Mouse (Mus musculus) kidney, adult 2 months (tissue): ENCODE measurements around the gene Gm5926.
"Not testable (repeated sequence)": the region's sequence is repeated elsewhere in the genome, so short reads cannot be mapped to it uniquely, and the experiment has no call there.

Source experiments
- CTCF ChIP-seq: fragments of 200-500 bp; conservative IDR thresholded peaks from 2 replicates; pipeline ENCODE4 v1.5.1; 2011; ENCODE audit warnings: low read depth, mild to moderate bottlenecking, control low read depth, low read length, moderate library complexity, mixed read lengths; ENCODE audit not compliant: insufficient read depth, insufficient read length
- POLR2A ChIP-seq: fragments of 200-500 bp; IDR thresholded peaks from one replicate; pipeline ENCODE4 v1.6.1; 2011; ENCODE audit warnings: low read depth, low read length, control low read depth

DNA sequence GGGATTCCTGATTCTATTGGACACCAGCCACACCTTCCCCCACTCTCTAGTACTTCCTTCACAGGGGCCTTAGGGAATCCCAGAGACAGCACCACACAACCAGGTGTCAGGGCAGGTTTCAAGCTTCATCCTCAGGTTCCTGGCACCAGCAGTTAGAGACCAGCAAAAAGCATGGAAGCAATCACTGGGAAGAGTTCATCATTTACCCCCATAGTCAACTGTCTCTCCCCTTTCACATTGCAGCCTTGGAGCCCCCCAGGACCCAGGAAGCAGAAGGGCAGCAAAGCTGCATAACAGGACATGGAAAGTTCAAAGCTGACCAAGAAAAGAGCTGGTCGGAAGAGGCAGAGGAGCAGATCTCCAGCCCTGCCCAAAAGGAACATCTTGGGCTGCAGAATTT is at the start of gene Gm5926:
- TF ChIP-seq POLR2A, CTCF: not testable (repeated sequence)
